Mouse (Mus musculus) lung, postnatal 0 days (tissue): Measurements from ENCODE around the gene Defb26.

Source experiments
- CTCF ChIP-seq: IDR thresholded peaks from 2 replicates; pipeline ENCODE4 v1.5.1; 2016; ENCODE audit warnings: antibody characterized with exemption, mild to moderate bottlenecking
- EP300 ChIP-seq: IDR thresholded peaks from 2 replicates; pipeline ENCODE4 v1.6.1; 2016; ENCODE audit warnings: antibody characterized with exemption, mild to moderate bottlenecking, control low read depth

- TF ChIP-seq CTCF (no peak), EP300 (no peak)
These were observed 46.8 kb downstream of the Defb26 start, which contains the start of gene Defb23 for GRCm38 (mm10) chr2:152464570-152465150.
